Mouse (Mus musculus) c-Kit-positive CD71-positive TER-119-negative erythroid progenitor cells, embryonic 14.5 days (primary cell): ENCODE data around the gene Enc1.

Experiments used
- DNase-seq: peaks from one replicate; pipeline ENCODE4 v3.0.0-alpha.2; 2013; ENCODE audit warnings: low read depth

The Enc1 gene

GRCm38 (mm10) chr13:97240965-97241786 lies at the start of gene Enc1:
Enc1 (plus strand) TSS chr13:97241105.
- peak; percentile 65 for DNase-seq

GRCm38 (mm10) chr13:97192649-97193048 lies 48.3 kb upstream of the Enc1 start:
- DNase-seq = no peak

- no peak for DNase-seq
These were observed 47.5 kb upstream of the Enc1 start for GRCm38 (mm10) chr13:97193420-97193819.

- DNase-seq = no peak
These were observed 44.5 kb upstream of the Enc1 start for GRCm38 (mm10) chr13:97196186-97196924.

GRCm38 (mm10) chr13:97196925-97197218 lies 44.0 kb upstream of the Enc1 start:
- DNase-seq = no peak

- peak; percentile 79 for DNase-seq
These were observed 42.9 kb upstream of the Enc1 start, which contains the start of gene Hexb for GRCm38 (mm10) chr13:97197932-97198562. Hexb (minus strand) TSS chr13:97198357.

GRCm38 (mm10) chr13:97199123-97199522 lies 41.8 kb upstream of the Enc1 start:
- DNase-seq = no peak

GRCm38 (mm10) chr13:97201076-97201475 lies 39.8 kb upstream of the Enc1 start:
- no peak for DNase-seq

GRCm38 (mm10) chr13:97201896-97202295 lies 39.0 kb upstream of the Enc1 start:
- no peak for DNase-seq

- DNase-seq = peak; percentile 76
These were observed 35.7 kb upstream of the Enc1 start for GRCm38 (mm10) chr13:97205052-97205701.

GRCm38 (mm10) chr13:97206046-97206445 lies 34.9 kb upstream of the Enc1 start:
- DNase-seq = no peak

GRCm38 (mm10) chr13:97207472-97208111 lies 33.3 kb upstream of the Enc1 start:
- DNase-seq = no peak

- DNase-seq = no peak
These were observed 32.8 kb upstream of the Enc1 start for GRCm38 (mm10) chr13:97208112-97208478.

- no peak for DNase-seq
These were observed 32.4 kb upstream of the Enc1 start for GRCm38 (mm10) chr13:97208500-97209010.

- no peak for DNase-seq
These were observed 26.2 kb upstream of the Enc1 start for GRCm38 (mm10) chr13:97214583-97215268.

GRCm38 (mm10) chr13:97215563-97215962 lies 25.3 kb upstream of the Enc1 start:
- no peak for DNase-seq

GRCm38 (mm10) chr13:97216196-97216595 lies 24.7 kb upstream of the Enc1 start:
- no peak for DNase-seq

- no peak for DNase-seq
These were observed 20.9 kb upstream of the Enc1 start for GRCm38 (mm10) chr13:97220022-97220421.

GRCm38 (mm10) chr13:97223856-97224255 lies 17.0 kb upstream of the Enc1 start:
- DNase-seq = no peak

- DNase-seq = no peak
These were observed 16.4 kb upstream of the Enc1 start for GRCm38 (mm10) chr13:97224341-97224982.

- DNase-seq = no peak
These were observed 15.8 kb upstream of the Enc1 start for GRCm38 (mm10) chr13:97225130-97225529.
